Mouse (Mus musculus) ES-E14 (cell line): Measurements from ENCODE around the gene Cdkn1c. TPM values are rescaled to one million over a fixed set of nuclear protein-coding genes. Genes with fewer than 3 reads are reported as not detected.

Experiments
- DNase-seq: peaks from one replicate; pipeline ENCODE4 v3.0.0-alpha.2; 2013; ENCODE audit warnings: low read depth, low spot score
- H3K27ac ChIP-seq: 2 replicates; pipeline ENCODE4 v1.5.1; 2012; ENCODE audit warnings: low read depth, mild to moderate bottlenecking, low read length, moderate library complexity, mixed read lengths; ENCODE audit not compliant: poor library complexity, insufficient read depth, severe bottlenecking
- H3K36me3 ChIP-seq: 2 replicates; pipeline ENCODE4 v1.6.1; 2012; ENCODE audit warnings: mild to moderate bottlenecking, low read length, moderate library complexity, mixed read lengths; ENCODE audit not compliant: control insufficient read depth, poor library complexity, insufficient read depth, severe bottlenecking
- H3K4me1 ChIP-seq, 2 experiments: fragments of 150-350 bp in 1 of 2; sonication (generic) in 1 of 2; 2 replicates each; pipeline ENCODE4 v1.6.1; 2012; ENCODE audit warnings: low read length in 2 of 2, mild to moderate bottlenecking in 1 of 2, mixed read lengths in 1 of 2; ENCODE audit not compliant: control insufficient read depth in 2 of 2, insufficient read depth in 2 of 2, poor library complexity in 1 of 2
- H3K4me3 ChIP-seq, 2 experiments: fragments of 150-350 bp in 1 of 2; sonication (generic) in 1 of 2; 2 replicates each; pipeline ENCODE4 v1.5.1; 2012; ENCODE audit warnings: low read length in 2 of 2, low read depth in 1 of 2, mild to moderate bottlenecking in 1 of 2, mixed read lengths in 1 of 2; ENCODE audit not compliant: insufficient read depth in 1 of 2, poor library complexity in 1 of 2, severe bottlenecking in 1 of 2
- H3K9ac ChIP-seq: 2 replicates; pipeline ENCODE4 v1.6.1; 2012; ENCODE audit warnings: low read depth, mild to moderate bottlenecking, low read length, mixed read lengths; ENCODE audit not compliant: poor library complexity, insufficient read depth, severe bottlenecking
- H3K9me3 ChIP-seq: fragments of 150-350 bp; sonication (generic); 2 replicates; pipeline ENCODE4 v1.6.1; 2012; ENCODE audit warnings: low read depth, mild to moderate bottlenecking, low read length; ENCODE audit not compliant: control insufficient read depth, insufficient read depth
- CHD2 ChIP-seq: IDR thresholded peaks from 2 replicates; pipeline ENCODE4 v1.6.1; 2014; ENCODE audit warnings: mild to moderate bottlenecking, low read depth, low read length, inconsistent platforms
- HCFC1 ChIP-seq: IDR thresholded peaks from 2 replicates; pipeline ENCODE4 v1.6.1; 2012; ENCODE audit warnings: low read length, inconsistent platforms, borderline replicate concordance; ENCODE audit not compliant: insufficient read depth
- MAFK ChIP-seq: IDR thresholded peaks from 2 replicates; pipeline ENCODE4 v1.6.1; 2014; ENCODE audit warnings: mild to moderate bottlenecking, low read depth, low read length, inconsistent platforms; ENCODE audit not compliant: insufficient read depth
- ZC3H11A ChIP-seq: IDR thresholded peaks from 2 replicates; pipeline ENCODE4 v1.6.1; 2012; ENCODE audit warnings: low read depth, mild to moderate bottlenecking, inconsistent platforms, low read length, borderline replicate concordance
- ZNF384 ChIP-seq: IDR thresholded peaks from 2 replicates; pipeline ENCODE4 v1.6.1; 2012; ENCODE audit warnings: low read depth, low read length, inconsistent platforms
- in situ Hi-C, 2 experiments: fragments of 600-800 bp; cut with MboI; formaldehyde crosslinking; loops; one replicate each; pipeline ENCODE4 v1.15.1; 2025; ENCODE audit warnings: low sequenced_read_pairs in 2 of 2, inconsistent platforms in 1 of 2; ENCODE audit not compliant: unreplicated experiment in 2 of 2
- total RNA-seq: library from RNA; depleted of rRNA; stranded (reverse); fragments of 300-350 nt; gene quantifications from 2 replicates; pipeline ENCODE4 v1.2.3, GENCODE M21; 2012

The Cdkn1c gene
- total RNA-seq, 1 experiment, result 57.9 TPM

- H3K36me3 ChIP-seq, result no peaks in the 10 kb centered on the region
- H3K4me3 ChIP-seq, result peak overlapping the region; percentile 32 to 49; a peak in 3 of 4 replicates
- no peak for DNase-seq
- H3K9ac ChIP-seq, result peak overlapping the region; percentile 12; the same call in 1 of the 2 replicates
- in situ Hi-C loops, result no loop called here
- H3K9me3 ChIP-seq, result no peaks in the 10 kb centered on the region
- TF ChIP-seq ZC3H11A (no peak), HCFC1 (no peak), MAFK (no peak), ZNF384 (no peak)
- no peak overlapping the region for H3K27ac ChIP-seq
- peaks cover 1 to 2% of the 10 kb centered on the region in 2 experiments; a peak in 1 of 4 replicates for H3K4me1 ChIP-seq
Observed at GRCm38 (mm10) chr7:143445651-143446460, 15.0 kb downstream of the Cdkn1c start.

DNA sequence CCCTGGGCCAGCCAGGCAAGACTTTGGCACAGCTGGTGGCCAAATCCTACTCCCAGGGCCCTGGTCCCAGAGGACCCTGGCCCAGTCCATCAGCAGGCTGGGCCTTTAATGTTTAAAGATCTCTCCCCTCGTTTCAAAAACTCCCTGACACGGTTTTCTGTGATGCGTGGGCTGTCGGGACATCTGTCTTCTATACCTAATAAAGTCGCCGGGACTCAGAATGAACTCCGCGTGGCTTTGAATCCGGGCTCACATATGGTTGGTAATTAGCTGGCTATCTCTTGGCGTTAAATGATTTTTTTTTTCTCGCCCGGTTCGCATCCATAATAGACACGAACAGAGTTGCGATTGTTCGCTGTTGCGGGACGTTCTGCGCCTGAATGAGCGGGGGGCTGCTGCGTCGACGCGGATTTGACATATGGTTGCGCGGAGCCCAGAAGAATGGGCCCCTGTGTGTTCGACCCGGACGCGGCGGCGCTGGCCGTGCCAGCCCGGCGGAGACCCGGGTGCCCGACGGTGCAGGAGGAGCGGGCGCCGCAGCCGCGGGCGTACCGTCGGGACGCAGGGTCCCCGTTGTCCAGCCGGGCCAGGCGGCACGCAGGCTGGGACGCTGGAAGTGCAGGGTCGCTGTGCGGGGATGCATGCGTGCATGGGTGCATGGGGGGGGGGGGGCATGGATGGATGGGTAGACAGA is 15.7 kb downstream of the Cdkn1c start:
- H3K4me3 ChIP-seq, result peak overlapping the region; percentile 0 to 49; a peak in 3 of 4 replicates
- peaks cover 1 to 2% of the 10 kb centered on the region in 2 experiments; a peak in 1 of 4 replicates for H3K4me1 ChIP-seq
- in situ Hi-C loops, result no loop called here
- no peaks in the 10 kb centered on the region for H3K9me3 ChIP-seq
- TF ChIP-seq ZC3H11A, result no peak
- no peak for TF ChIP-seq ZNF384
- no peak for TF ChIP-seq CHD2
- TF ChIP-seq HCFC1, result no peak
- TF ChIP-seq MAFK, result no peak
- no peaks in the 10 kb centered on the region for H3K36me3 ChIP-seq
- H3K27ac ChIP-seq, result no peak overlapping the region
- peak overlapping the region; percentile 6; the same call in 1 of the 2 replicates for H3K9ac ChIP-seq
- DNase-seq, result no peak

GRCm38 (mm10) chr7:143444580-143444954 is 16.3 kb downstream of the Cdkn1c start:
- no peak for DNase-seq
- H3K36me3 ChIP-seq, result no peaks in the 10 kb centered on the region
- TF ChIP-seq ZNF384 (no peak), MAFK (no peak), HCFC1 (no peak), ZC3H11A (no peak), CHD2 (no peak)
- no peaks in the 10 kb centered on the region for H3K9me3 ChIP-seq
- no peak overlapping the region for H3K9ac ChIP-seq
- no peak overlapping the region for H3K4me3 ChIP-seq
- in situ Hi-C loops, result no loop called here
- no peak overlapping the region for H3K27ac ChIP-seq
- peaks cover 1 to 2% of the 10 kb centered on the region in 2 experiments; a peak in 1 of 4 replicates for H3K4me1 ChIP-seq

DNA sequence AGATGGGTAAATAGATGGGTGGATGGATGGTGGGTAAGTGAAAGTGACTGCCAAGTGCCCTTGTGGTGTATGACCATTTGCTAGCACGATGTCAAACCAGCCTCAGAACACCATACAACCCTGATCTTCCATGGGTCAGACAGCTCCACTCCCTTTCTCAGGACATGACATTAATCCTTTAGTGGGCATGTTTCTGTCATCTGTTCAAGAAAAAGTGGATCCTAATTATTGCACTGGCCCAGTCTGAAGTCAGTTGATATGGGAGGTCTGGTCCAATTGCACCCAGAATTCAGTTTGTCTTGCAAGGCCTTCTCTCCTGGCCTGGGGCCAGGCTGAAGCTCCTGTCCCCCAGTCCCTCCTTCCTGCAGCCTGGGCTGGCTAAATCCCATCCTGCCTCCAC is 21.9 kb downstream of the Cdkn1c start:
- no peaks in the 10 kb centered on the region for H3K9me3 ChIP-seq
- DNase-seq, result no peak
- H3K27ac ChIP-seq, result no peak overlapping the region
- H3K4me1 ChIP-seq, result peaks cover 6 to 21% of the 10 kb centered on the region in 2 experiments; a peak in 3 of 4 replicates
- no peak for TF ChIP-seq ZNF384
- H3K36me3 ChIP-seq, result no peaks in the 10 kb centered on the region
- no peak overlapping the region for H3K9ac ChIP-seq
- in situ Hi-C loops, result no loop called here
- no peak overlapping the region for H3K4me3 ChIP-seq
